Mouse (Mus musculus) limb, embryonic 15.5 days (tissue): ENCODE results near the gene Klf6. TPM values are rescaled to one million over a fixed set of nuclear protein-coding genes. Genes with fewer than 3 reads are reported as not detected.

Source experiments
- ATAC-seq: fragments of 200-750 bp; cut with Nextera tagmentation; 2 replicates; pipeline ENCODE4 v1.8.0; 2017; ENCODE audit warnings: low read depth, moderate TSS enrichment; ENCODE audit not compliant: insufficient number of reproducible peaks, low FRiP score, low TSS enrichment
- H3K27ac ChIP-seq: fragments of 300-500 bp; sonication (generic); 2 replicates; pipeline ENCODE4 v1.5.1; 2015; ENCODE audit warnings: moderate library complexity, mild to moderate bottlenecking, inconsistent platforms
- H3K27me3 ChIP-seq: fragments of 300-500 bp; sonication (generic); 2 replicates; pipeline ENCODE4 v1.6.1; 2015; ENCODE audit warnings: inconsistent platforms
- H3K36me3 ChIP-seq: fragments of 300-500 bp; sonication (generic); 2 replicates; pipeline ENCODE4 v1.6.1; 2015; ENCODE audit warnings: inconsistent platforms
- H3K4me1 ChIP-seq: fragments of 300-500 bp; sonication (generic); 2 replicates; pipeline ENCODE4 v1.6.1; 2015; ENCODE audit warnings: inconsistent platforms
- H3K4me2 ChIP-seq: fragments of 300-500 bp; sonication (generic); 2 replicates; pipeline ENCODE4 v1.6.1; 2015; ENCODE audit warnings: mild to moderate bottlenecking, inconsistent platforms
- H3K4me3 ChIP-seq: fragments of 300-500 bp; sonication (generic); 2 replicates; pipeline ENCODE4 v1.5.1; 2015; ENCODE audit warnings: mild to moderate bottlenecking, inconsistent platforms
- H3K9ac ChIP-seq: fragments of 300-500 bp; sonication (generic); 2 replicates; pipeline ENCODE4 v1.6.1; 2015; ENCODE audit warnings: inconsistent platforms
- H3K9me3 ChIP-seq: fragments of 300-500 bp; sonication (generic); 2 replicates; pipeline ENCODE4 v1.6.1; 2016; ENCODE audit warnings: inconsistent platforms
- WGBS: fragments of 180-500 bp; shearing (Covaris S2); methylation state at CpG from one replicate; pipeline ENCODE4 v1.1.7; 2015; 5-methylcytosine and 5-hydroxymethylcytosine counted together
- polyA plus RNA-seq: library from polyadenylated mRNA; unstranded; fragments of >200 nt; fragmentation: Nextera tagmentation; extraction: Ambion mirVana; gene quantifications from 2 replicates; pipeline ENCODE4 v1.2.1, GENCODE M21; 2015

Klf6 gene
- polyA plus RNA-seq, 1 experiment from 2014 or later, result 116 TPM

DNA sequence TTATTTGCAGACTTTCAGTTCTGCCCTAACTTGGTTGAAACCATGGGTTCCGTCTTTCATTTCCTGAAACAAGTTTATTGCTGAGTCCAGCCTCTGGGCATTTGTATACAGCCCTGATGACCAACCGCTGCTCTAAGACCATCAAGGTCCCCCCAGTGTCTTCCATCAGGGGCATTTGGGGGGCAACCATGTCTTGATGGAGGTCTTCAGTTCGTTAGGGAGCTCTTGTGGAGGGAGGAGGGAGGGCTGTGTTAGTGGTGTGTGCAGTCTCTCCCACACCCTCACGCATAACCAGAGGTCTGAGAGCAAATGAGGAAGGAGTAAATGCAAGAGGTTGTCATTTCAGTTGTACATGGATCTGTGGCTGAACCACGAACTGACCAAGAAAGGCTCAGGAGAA is 26.9 kb downstream of the Klf6 start:
- 59% methylated on average over 5 of the region's 5 CpGs for WGBS
- H3K27ac ChIP-seq, result no peak overlapping the region
- no peak overlapping the region for H3K9ac ChIP-seq
- no peak overlapping the region for H3K4me2 ChIP-seq
- no peaks in the 10 kb centered on the region for H3K9me3 ChIP-seq
- H3K36me3 ChIP-seq, result no peaks in the 10 kb centered on the region
- no peaks in the 10 kb centered on the region for H3K4me1 ChIP-seq
- no peaks in the 10 kb centered on the region for H3K27me3 ChIP-seq
- no peak for ATAC-seq
- no peak overlapping the region for H3K4me3 ChIP-seq

DNA sequence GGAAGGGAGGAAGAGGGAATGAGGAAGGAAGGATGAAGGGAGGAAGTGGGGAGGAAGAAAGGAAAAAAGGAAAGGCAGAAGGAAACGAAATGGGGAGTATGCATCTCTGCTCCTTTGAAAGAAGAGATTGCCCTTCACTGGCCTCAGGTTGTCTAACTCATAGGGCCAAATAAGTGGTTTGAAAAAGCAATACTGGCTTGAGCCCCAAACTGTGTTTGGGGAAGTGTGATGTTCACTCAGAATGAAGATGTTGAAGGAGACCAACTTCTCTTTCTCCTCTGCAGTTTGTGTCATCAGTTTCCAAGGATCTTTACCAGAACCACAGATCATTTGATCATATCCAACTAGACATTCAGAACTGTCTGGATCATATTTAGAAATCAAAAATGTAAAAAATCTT is 27.4 kb downstream of the Klf6 start:
- no peak overlapping the region for H3K27ac ChIP-seq
- ATAC-seq, result no peak
- no peaks in the 10 kb centered on the region for H3K27me3 ChIP-seq
- no peaks in the 10 kb centered on the region for H3K36me3 ChIP-seq
- H3K9me3 ChIP-seq, result no peaks in the 10 kb centered on the region
- H3K9ac ChIP-seq, result no peak overlapping the region
- H3K4me2 ChIP-seq, result no peak overlapping the region
- H3K4me3 ChIP-seq, result no peak overlapping the region
- WGBS, result 95% methylated on average over 1 of the region's 1 CpGs
- H3K4me1 ChIP-seq, result no peaks in the 10 kb centered on the region

DNA sequence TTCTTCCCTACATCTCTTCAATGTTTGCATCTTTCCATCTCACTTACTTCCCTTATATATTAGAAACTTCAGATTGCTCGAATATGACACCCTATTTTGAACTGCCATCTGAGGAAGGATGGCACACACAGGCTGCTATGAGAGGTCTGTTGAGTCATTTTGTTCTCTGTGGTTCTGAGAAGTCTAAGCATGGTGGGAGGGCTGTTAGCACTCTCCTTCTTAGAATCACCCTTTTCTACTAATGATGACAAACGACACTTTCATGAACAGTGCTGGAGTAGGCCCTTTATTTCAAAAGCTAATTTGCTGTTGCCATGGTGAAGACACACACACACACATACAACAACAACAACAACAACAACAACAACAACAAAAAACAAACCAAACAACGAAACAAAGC is 28.8 kb downstream of the Klf6 start:
- no peak overlapping the region for H3K9ac ChIP-seq
- no peak for ATAC-seq
- 70% methylated on average over 3 of the region's 3 CpGs for WGBS
- no peak overlapping the region for H3K4me2 ChIP-seq
- no peaks in the 10 kb centered on the region for H3K36me3 ChIP-seq
- H3K4me1 ChIP-seq, result no peaks in the 10 kb centered on the region
- H3K27me3 ChIP-seq, result no peaks in the 10 kb centered on the region
- H3K9me3 ChIP-seq, result no peaks in the 10 kb centered on the region
- H3K27ac ChIP-seq, result no peak overlapping the region
- H3K4me3 ChIP-seq, result no peak overlapping the region

DNA sequence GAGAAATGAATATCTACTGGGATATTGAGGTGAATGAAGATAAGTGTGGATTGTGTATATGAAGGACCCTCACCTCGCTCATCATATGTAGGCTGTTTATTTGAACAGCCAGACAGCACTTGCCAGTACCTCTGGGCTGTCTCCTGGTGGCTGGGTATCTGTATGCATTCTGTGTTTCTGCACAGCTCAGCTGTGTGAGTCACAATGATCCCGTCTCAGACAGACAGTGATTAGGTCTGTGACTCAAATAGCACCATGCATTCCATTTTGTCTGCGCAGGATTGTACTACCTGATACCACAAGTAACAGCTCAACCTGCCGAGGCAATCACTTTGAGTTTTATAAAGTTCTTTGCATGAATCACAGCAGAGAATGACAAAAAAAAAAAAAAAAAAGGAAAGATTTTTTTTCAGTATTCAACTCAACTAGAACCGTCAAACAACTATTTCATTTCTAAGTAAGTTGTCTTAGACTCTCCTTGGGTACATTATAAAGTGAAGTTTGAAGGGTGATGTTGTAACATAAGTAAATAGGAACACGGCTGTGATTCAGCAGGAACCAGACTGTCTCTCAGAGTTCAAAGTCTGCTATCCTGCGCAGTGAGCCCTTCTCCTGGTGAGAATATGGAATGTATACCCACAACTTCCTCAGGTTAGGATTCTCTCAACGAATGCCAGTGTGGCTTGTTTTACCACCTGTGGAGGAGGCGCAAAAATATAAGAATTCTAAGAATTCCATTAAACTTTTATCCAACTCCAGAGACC is 31.6 kb downstream of the Klf6 start:
- no peak overlapping the region for H3K4me3 ChIP-seq
- ATAC-seq, result no peak
- no peaks in the 10 kb centered on the region for H3K9me3 ChIP-seq
- 68% methylated on average over 9 of the region's 9 CpGs for WGBS
- no peak overlapping the region for H3K9ac ChIP-seq
- H3K4me2 ChIP-seq, result no peak overlapping the region
- no peaks in the 10 kb centered on the region for H3K36me3 ChIP-seq
- no peaks in the 10 kb centered on the region for H3K27me3 ChIP-seq
- no peaks in the 10 kb centered on the region for H3K4me1 ChIP-seq
- H3K27ac ChIP-seq, result no peak overlapping the region

DNA sequence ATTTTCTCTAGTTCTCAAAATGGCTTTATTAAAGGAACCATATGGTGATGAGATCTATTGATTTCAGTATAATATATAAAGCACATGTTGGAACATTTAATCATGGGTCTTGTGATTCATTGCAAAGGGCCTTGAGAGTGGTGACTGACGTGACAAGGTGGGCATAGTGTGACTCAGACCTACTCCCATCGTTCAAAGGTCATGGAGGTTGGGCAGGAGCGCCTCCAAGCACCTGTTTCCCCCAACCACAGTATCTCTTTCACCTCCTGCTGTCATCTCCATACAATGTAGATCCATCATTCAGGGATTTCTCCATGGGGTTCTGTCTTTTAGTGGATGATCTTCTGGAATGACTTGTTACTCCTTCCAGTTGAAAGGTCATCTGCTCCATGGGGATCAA is 33.6 kb downstream of the Klf6 start:
- Histone ChIP-seq H3K27ac (no peak overlapping the region), H3K36me3 (no peaks in the 10 kb centered on the region), H3K4me1 (no peaks in the 10 kb centered on the region), H3K4me3 (no peak overlapping the region), H3K4me2 (no peak overlapping the region), H3K27me3 (no peaks in the 10 kb centered on the region), H3K9ac (no peak overlapping the region), H3K9me3 (no peaks in the 10 kb centered on the region)
- WGBS, result 71% methylated on average over 3 of the region's 3 CpGs
- ATAC-seq, result no peak

DNA sequence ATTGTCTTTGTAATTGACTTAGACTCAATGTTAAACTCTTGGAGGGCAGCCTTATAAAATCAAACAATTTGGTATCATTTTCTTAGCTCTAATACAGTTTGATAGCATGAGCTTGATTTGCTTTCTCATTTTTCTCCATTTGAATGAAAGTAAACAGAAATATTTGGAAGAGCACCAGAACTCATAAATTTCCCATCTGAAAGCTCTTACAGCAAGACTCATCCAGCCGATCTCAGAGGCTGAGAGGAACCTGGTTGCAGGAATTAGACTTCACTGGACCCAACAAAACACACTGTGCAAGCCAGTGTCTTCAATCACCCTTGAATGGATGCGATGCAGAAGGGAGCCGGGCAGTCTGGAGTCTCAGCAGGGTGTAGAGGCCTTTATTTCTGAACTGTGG is 34.6 kb downstream of the Klf6 start:
- no peak overlapping the region for H3K4me3 ChIP-seq
- ATAC-seq, result no peak
- no peak overlapping the region for H3K9ac ChIP-seq
- no peaks in the 10 kb centered on the region for H3K9me3 ChIP-seq
- 72% methylated on average over 3 of the region's 3 CpGs for WGBS
- no peaks in the 10 kb centered on the region for H3K4me1 ChIP-seq
- H3K36me3 ChIP-seq, result no peaks in the 10 kb centered on the region
- H3K27ac ChIP-seq, result no peak overlapping the region
- no peaks in the 10 kb centered on the region for H3K27me3 ChIP-seq
- H3K4me2 ChIP-seq, result no peak overlapping the region

DNA sequence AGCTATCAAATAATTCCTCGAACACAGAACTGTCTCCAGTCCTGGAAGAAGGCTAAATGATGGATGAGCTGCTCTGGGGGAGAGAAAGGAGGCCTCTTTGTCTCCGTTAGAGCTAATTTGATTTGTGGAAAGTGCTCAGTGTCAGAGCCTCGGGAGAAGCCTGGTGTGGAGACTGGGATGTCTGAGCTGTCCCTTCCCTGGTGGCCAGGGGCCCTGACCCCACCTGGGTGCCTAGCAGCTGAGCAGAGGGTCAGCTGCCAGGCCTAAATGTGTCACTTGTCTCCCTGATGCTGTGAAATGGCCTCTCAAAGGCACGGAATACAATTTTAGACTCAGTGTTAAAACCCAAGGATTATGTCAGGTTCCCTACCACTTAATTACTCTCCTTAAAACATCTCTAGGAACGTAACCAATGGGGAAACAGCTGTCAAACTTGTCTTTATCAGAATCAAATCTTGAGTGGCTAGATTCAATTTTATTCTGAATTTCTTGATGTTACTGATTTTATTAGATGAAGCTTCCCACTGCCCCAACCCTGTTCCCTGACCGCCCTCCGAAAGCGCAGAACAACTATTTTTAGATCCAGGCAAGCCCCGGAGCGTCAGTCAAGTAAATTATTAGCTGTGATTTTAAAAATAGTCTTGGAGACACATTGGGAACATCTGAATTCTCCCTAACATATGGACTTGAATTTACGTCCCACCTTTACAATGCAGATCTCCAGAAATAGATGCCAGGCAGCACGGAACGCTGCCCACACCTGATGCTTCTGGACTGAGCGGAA is 36.1 kb downstream of the Klf6 start:
- 55% methylated on average over 14 of the region's 14 CpGs for WGBS

DNA sequence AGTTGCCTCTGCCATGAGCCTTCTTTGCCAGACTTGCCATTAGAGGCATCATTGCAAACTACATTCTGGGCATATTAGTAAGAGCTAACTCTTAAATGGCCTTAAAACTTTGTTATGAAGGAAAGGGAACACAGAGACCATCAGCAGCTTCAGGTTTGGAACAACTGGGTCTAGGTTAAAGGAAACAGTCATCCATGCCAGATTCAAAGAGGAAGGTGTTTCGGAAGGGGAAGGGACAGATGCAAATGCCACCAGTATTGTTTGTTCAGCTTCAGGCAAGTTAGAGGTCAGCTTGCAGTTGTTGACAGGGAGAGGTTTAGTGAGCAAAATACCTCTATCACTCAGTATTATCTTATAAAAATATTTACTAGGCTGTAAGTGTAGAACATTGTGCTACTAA is 37.7 kb downstream of the Klf6 start:
- no peak for ATAC-seq
- Histone ChIP-seq H3K36me3 (no peaks in the 10 kb centered on the region), H3K27me3 (no peaks in the 10 kb centered on the region), H3K4me1 (no peaks in the 10 kb centered on the region), H3K27ac (no peak overlapping the region), H3K9me3 (no peaks in the 10 kb centered on the region), H3K9ac (no peak overlapping the region), H3K4me2 (no peak overlapping the region), H3K4me3 (no peak overlapping the region)
- WGBS, result 72% methylated on average over 1 of the region's 1 CpGs

More for the DNA sequence above, 36.1 kb downstream of the Klf6 start:
- Histone ChIP-seq H3K4me3 (no peak overlapping the region), H3K36me3 (no peaks in the 10 kb centered on the region), H3K27ac (no peak overlapping the region), H3K4me2 (no peak overlapping the region), H3K9ac (no peak overlapping the region), H3K4me1 (no peaks in the 10 kb centered on the region), H3K9me3 (no peaks in the 10 kb centered on the region), H3K27me3 (no peaks in the 10 kb centered on the region)
- no peak for ATAC-seq

DNA sequence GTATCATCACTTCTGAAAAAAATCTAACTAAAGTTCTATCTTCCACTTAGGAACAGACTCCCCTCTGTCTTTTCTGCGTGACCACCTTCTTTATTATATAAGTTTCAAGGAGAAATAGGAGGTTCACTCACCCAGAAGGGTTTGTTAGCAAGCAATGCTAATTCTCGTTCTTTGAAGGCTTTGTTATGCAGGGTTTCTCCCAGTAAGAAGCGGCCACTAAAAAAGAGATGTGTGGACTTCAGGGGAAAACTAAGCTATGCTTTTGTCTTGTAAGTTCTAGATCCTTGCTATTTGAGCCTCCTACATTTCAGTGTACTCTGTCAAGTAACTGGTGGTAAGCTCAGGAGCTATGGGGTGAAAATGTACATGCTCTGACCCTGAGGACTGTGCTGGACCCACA is 38.4 kb downstream of the Klf6 start:
- no peaks in the 10 kb centered on the region for H3K4me1 ChIP-seq
- H3K36me3 ChIP-seq, result no peaks in the 10 kb centered on the region
- H3K9ac ChIP-seq, result no peak overlapping the region
- no peak overlapping the region for H3K4me2 ChIP-seq
- no peak overlapping the region for H3K4me3 ChIP-seq
- ATAC-seq, result no peak
- WGBS, result 76% methylated on average over 3 of the region's 3 CpGs
- no peaks in the 10 kb centered on the region for H3K27me3 ChIP-seq
- no peak overlapping the region for H3K27ac ChIP-seq
- H3K9me3 ChIP-seq, result no peaks in the 10 kb centered on the region

DNA sequence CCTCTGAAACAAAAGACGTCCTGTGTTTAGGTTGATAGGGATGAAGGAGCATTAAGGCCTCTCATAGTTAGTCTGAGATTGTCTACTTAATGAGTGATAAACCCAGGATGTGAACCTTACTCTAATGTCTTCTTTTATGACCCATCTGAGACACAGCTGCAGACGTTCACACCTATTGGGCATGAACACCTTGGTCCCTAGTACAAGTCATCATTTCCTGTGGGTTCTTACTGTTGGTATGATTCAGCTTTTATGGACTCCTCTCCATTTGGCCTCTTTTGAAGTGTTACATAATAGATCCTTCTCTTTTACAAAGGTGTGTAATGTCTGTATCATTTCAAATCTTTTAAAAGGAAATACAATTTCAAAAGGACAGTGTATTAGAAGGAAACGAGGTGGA is 51.9 kb downstream of the Klf6 start:
- Histone ChIP-seq H3K4me2 (no peak overlapping the region), H3K9ac (no peak overlapping the region), H3K27me3 (no peaks in the 10 kb centered on the region), H3K4me1 (no peaks in the 10 kb centered on the region), H3K27ac (no peak overlapping the region), H3K9me3 (no peaks in the 10 kb centered on the region), H3K36me3 (no peaks in the 10 kb centered on the region), H3K4me3 (no peak overlapping the region)
- no peak for ATAC-seq
- WGBS, result 60% methylated on average over 3 of the region's 3 CpGs

DNA sequence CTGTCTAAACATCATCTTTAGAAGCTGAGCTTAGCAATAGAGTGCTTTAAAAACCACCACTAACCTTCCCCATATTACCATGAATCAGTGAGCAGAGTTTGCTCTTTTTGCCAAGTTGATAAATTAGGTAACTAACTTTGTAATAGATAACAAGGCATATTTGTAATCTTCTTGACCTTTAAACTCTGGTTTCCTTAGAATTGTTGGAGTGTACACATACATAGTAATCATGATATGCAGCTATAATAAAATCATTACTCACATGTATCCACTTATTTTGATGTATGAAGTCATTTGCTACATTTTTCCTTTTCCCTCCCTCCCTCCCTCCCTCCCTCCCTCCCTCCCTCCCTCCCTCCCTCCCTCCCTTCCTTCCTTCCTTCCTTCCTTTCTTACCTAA is 56.1 kb downstream of the Klf6 start:
- Histone ChIP-seq H3K27ac (no peak overlapping the region), H3K27me3 (no peaks in the 10 kb centered on the region), H3K9me3 (no peaks in the 10 kb centered on the region), H3K4me3 (no peak overlapping the region), H3K36me3 (no peaks in the 10 kb centered on the region), H3K9ac (no peak overlapping the region), H3K4me2 (no peak overlapping the region), H3K4me1 (no peaks in the 10 kb centered on the region)
- ATAC-seq, result no peak

DNA sequence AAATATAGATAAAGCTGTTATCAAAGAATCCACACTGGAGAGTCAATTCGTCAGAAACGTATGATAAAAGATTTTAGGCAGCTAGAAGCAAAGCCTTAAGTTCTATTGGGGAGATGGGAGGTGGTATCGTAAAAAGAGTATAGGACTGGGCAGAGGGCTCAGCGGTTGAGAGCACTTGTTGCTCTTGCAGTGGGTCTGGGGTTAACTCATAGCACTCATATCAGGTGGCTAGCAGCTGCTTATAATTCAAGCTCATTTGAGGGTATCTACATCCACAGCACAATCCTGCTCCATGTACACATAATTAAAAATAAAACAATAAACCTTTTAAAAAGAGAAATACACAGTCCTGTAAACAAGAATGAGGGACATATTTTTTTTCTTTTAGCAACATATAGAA is 58.7 kb downstream of the Klf6 start:
- Histone ChIP-seq H3K4me1 (no peaks in the 10 kb centered on the region), H3K4me2 (no peak overlapping the region), H3K36me3 (no peaks in the 10 kb centered on the region), H3K4me3 (no peak overlapping the region), H3K9me3 (no peaks in the 10 kb centered on the region), H3K27me3 (no peaks in the 10 kb centered on the region), H3K27ac (no peak overlapping the region), H3K9ac (no peak overlapping the region)
- WGBS, result 74% methylated on average over 4 of the region's 4 CpGs
- no peak for ATAC-seq
